Mouse (Mus musculus): ENCODE measurements around the gene Gpc4.

- TF ChIP-seq POLR2A (IDR thresholded peaks at IDR 0.05; ENCODE audit: low read depth, low read length) (no peak), CTCF (IDR thresholded peaks at IDR 0.05; ENCODE audit: extremely low read depth, insufficient read length, insufficient replicate concordance, low read depth, low read length) (no peak)
These were observed 125.2 kb downstream of the Gpc4 start for GRCm38 (mm10) chrX:52039875-52040274.

Data from small intestine, adult 2 months (tissue).